Mouse (Mus musculus) brain, adult 2 months (tissue): ENCODE results near the gene Jmy.
A peak's percentile ranks its signal among the peaks of the same experiment; 100 is the strongest.

Source experiments
- DNase-seq: peaks from one replicate; pipeline ENCODE4 v3.0.0; 2011; ENCODE audit warnings: low read depth, low spot score

Gene Jmy

GRCm38 (mm10) chr13:93459566-93459965 lies 40.0 kb downstream of the Jmy start:
- DNase-seq: peak; percentile 38

- DNase-seq: no peak
Observed at GRCm38 (mm10) chr13:93458616-93459015, 41.0 kb downstream of the Jmy start.

- DNase-seq: peak; percentile 94
Observed at GRCm38 (mm10) chr13:93453275-93453674, 46.3 kb downstream of the Jmy start.

- DNase-seq: no peak
Observed at GRCm38 (mm10) chr13:93440167-93440566, 59.4 kb downstream of the Jmy start.

- peak; percentile 48 for DNase-seq
Observed at GRCm38 (mm10) chr13:93429205-93429604, 70.4 kb downstream of the Jmy start.

GRCm38 (mm10) chr13:93427920-93428876 lies 71.4 kb downstream of the Jmy start:
- no peak for DNase-seq

GRCm38 (mm10) chr13:93423224-93423623 lies 76.4 kb downstream of the Jmy start:
- no peak for DNase-seq

GRCm38 (mm10) chr13:93419779-93420178 lies 79.8 kb downstream of the Jmy start:
- DNase-seq: no peak

GRCm38 (mm10) chr13:93418292-93418691 lies 81.3 kb downstream of the Jmy start:
- DNase-seq: no peak

- DNase-seq: no peak
Observed at GRCm38 (mm10) chr13:93415055-93415454, 84.6 kb downstream of the Jmy start.

GRCm38 (mm10) chr13:93410343-93410742 lies 89.3 kb downstream of the Jmy start:
- no peak for DNase-seq

- no peak for DNase-seq
Observed at GRCm38 (mm10) chr13:93406855-93407254, 92.8 kb downstream of the Jmy start.

- DNase-seq: peak; percentile 65
Observed at GRCm38 (mm10) chr13:93401947-93402346, 97.7 kb downstream of the Jmy start.

- DNase-seq: peak; percentile 94
Observed at GRCm38 (mm10) chr13:93399710-93400216, 99.8 kb downstream of the Jmy start.

GRCm38 (mm10) chr13:93389242-93389625 lies 110.4 kb downstream of the Jmy start:
- no peak for DNase-seq

GRCm38 (mm10) chr13:93388594-93389241 lies 110.9 kb downstream of the Jmy start:
- DNase-seq: peak; percentile 20

GRCm38 (mm10) chr13:93387440-93387839 lies 112.2 kb downstream of the Jmy start:
- peak; percentile 78 for DNase-seq

GRCm38 (mm10) chr13:93385147-93385546 lies 114.5 kb downstream of the Jmy start:
- no peak for DNase-seq

- DNase-seq: no peak
Observed at GRCm38 (mm10) chr13:93384481-93384880, 115.1 kb downstream of the Jmy start.

- DNase-seq: no peak
Observed at GRCm38 (mm10) chr13:93383620-93384019, 116.0 kb downstream of the Jmy start.

- no peak for DNase-seq
Observed at GRCm38 (mm10) chr13:93383092-93383491, 116.5 kb downstream of the Jmy start.

GRCm38 (mm10) chr13:93381301-93381700 lies 118.3 kb downstream of the Jmy start:
- DNase-seq: peak; percentile 38
